Mouse (Mus musculus) myocyte (in vitro differentiated cells): ENCODE measurements around the gene Ociad2. TPM values are rescaled to one million over a fixed set of nuclear protein-coding genes. Genes with fewer than 3 reads are reported as not detected.

Experiments used
- H3K27me3 ChIP-seq: one replicate; pipeline ENCODE4 v1.6.1; 2011; ENCODE audit not compliant: control insufficient read depth, insufficient read depth, insufficient read length
- H3K36me3 ChIP-seq: one replicate; pipeline ENCODE4 v1.6.1; 2011; ENCODE audit not compliant: control insufficient read depth, insufficient read depth
- H3K4me2 ChIP-seq: one replicate; pipeline ENCODE4 v1.6.1; 2011; ENCODE audit warnings: low read depth, control low read depth
- H3K4me3 ChIP-seq: one replicate; pipeline ENCODE4 v1.5.1; 2011; ENCODE audit warnings: mild to moderate bottlenecking, control low read depth, moderate library complexity
- H3K79me2 ChIP-seq: one replicate; pipeline ENCODE4 v1.6.1; 2011; ENCODE audit not compliant: control insufficient read depth, insufficient read depth
- H3ac ChIP-seq: one replicate; pipeline ENCODE4 v1.6.1; 2011; ENCODE audit not compliant: control insufficient read depth, insufficient read length
- CEBPB ChIP-seq: IDR thresholded peaks from 2 replicates; pipeline ENCODE4 v1.6.1; 2011; ENCODE audit warnings: mild to moderate bottlenecking, moderate library complexity; ENCODE audit not compliant: poor library complexity, insufficient read depth, severe bottlenecking
- E2F4 ChIP-seq: IDR thresholded peaks from one replicate; pipeline ENCODE4 v1.6.1; 2011; ENCODE audit warnings: mild to moderate bottlenecking, control low read depth, moderate library complexity; ENCODE audit not compliant: insufficient read depth
- MAX ChIP-seq: IDR thresholded peaks from one replicate; pipeline ENCODE4 v1.6.1; 2011; ENCODE audit warnings: low read depth, mild to moderate bottlenecking, control low read depth
- MYOD1 ChIP-seq, 3 experiments: IDR thresholded peaks; one replicate each; pipeline ENCODE4 v1.6.1; 2011; ENCODE audit warnings: control low read depth in 2 of 3, low read depth in 2 of 3, mild to moderate bottlenecking in 2 of 3, moderate library complexity in 1 of 3; ENCODE audit not compliant: insufficient read length in 2 of 3, control insufficient read depth in 1 of 3
- MYOG ChIP-seq, 3 experiments: IDR thresholded peaks; one replicate each; pipeline ENCODE4 v1.6.1; 2011; ENCODE audit warnings: control low read depth in 2 of 3, low read depth in 2 of 3, mild to moderate bottlenecking in 2 of 3; ENCODE audit not compliant: insufficient read length in 2 of 3, control insufficient read depth in 1 of 3, insufficient read depth in 1 of 3
- POLR2A ChIP-seq: IDR thresholded peaks from one replicate; pipeline ENCODE4 v1.6.1; 2011; ENCODE audit warnings: low read depth, mild to moderate bottlenecking, control low read depth, moderate library complexity; ENCODE audit not compliant: insufficient read length
- POLR2AphosphoS2 ChIP-seq: IDR thresholded peaks from one replicate; pipeline ENCODE4 v1.6.1; 2011; ENCODE audit warnings: low read depth, control low read depth; ENCODE audit not compliant: insufficient read length
- REST ChIP-seq: IDR thresholded peaks from one replicate; pipeline ENCODE4 v1.6.1; 2011; ENCODE audit warnings: mild to moderate bottlenecking, control low read depth, moderate library complexity; ENCODE audit not compliant: insufficient read depth, insufficient read length
- SRF ChIP-seq: IDR thresholded peaks from one replicate; pipeline ENCODE4 v1.6.1; 2011; ENCODE audit warnings: low read depth; ENCODE audit not compliant: control insufficient read depth, insufficient read length
- TCF12 ChIP-seq: IDR thresholded peaks from one replicate; pipeline ENCODE4 v1.6.1; 2011; ENCODE audit warnings: mild to moderate bottlenecking, control low read depth; ENCODE audit not compliant: poor library complexity, insufficient read depth, severe bottlenecking
- TCF3 ChIP-seq: IDR thresholded peaks from one replicate; pipeline ENCODE4 v1.6.1; 2011; ENCODE audit warnings: low read depth, control low read depth; ENCODE audit not compliant: insufficient read length
- USF1 ChIP-seq: IDR thresholded peaks from one replicate; pipeline ENCODE4 v1.6.1; 2011; ENCODE audit warnings: low read depth, mild to moderate bottlenecking, control low read depth, moderate library complexity
- polyA plus RNA-seq: library from polyadenylated mRNA; unstranded; fragments of >200 nt; fragmentation: generic; extraction: Trizol; gene quantifications from one replicate; pipeline ENCODE4 v1.2.1, GENCODE M21; 2012; ENCODE audit warnings: missing spikeins

Ociad2 gene
- polyA plus RNA-seq, 1 experiment = 4.1 TPM

DNA sequence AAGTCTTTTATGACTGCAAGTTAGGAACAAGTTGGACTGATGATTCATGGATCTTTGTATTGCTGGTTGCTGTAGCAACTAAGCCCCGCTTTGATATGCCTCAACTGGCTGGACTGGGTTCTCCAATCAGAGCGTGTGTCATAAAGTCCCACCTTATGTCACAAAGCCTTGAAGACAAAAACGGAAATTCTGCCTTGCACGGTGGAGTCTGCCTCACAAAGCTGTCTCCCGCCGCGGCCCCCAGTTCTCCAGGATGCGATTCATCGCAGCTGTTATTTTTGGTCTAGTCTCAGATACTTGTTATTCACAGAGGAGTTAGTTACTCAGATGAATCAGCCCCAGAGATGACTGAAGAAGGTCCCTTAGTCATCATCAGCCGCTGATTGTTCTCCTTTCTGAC is 3.5 kb upstream of the Ociad2 start:
- Histone ChIP-seq H3ac (no peak overlapping the region), H3K79me2 (no peaks in the 10 kb centered on the region), H3K4me2 (peak overlapping the region; percentile 84), H3K36me3 (no peaks in the 10 kb centered on the region), H3K27me3 (no peaks in the 10 kb centered on the region), H3K4me3 (no peak overlapping the region)
- peak; percentile 13 to 55 (median 29) for TF ChIP-seq MYOD1 (IDR thresholded peaks at IDR 0.05; ENCODE audit: control insufficient read depth in 1 of 3, insufficient read length in 2 of 3, low read depth in 2 of 3)
- no peak for TF ChIP-seq REST

DNA sequence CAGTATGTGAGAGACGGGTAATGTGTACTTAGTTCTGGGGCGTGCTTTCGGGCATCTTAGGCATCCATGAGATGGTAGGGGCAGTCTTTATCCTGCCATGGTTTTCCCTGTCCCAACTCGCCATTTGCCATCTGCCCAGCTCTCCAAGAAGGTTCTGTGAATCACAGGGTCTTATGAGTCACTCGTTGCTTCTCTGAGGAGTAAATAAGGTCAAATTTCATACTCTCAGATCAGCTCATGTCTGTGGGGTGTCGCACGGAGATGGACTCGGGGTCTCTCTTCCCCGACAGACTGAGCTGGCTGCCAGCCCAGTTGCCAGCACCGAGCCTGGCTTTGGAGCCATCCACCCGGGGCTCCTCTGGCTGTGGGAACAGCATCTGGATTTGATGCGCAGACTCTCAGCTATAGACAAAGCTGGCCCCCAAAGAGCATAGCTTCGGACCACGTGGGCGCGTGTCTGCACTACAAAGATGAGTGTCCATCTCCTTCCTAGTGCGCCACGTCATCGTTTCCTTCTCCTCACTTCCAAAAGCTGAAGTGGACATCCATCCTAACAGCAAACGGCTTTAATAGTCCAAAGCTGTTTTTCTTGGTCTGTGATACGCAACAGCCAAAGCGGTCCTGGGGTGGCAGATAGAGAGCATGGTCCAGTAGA is 2.0 kb upstream of the Ociad2 start:
- Histone ChIP-seq H3K36me3 (no peaks in the 10 kb centered on the region), H3K4me3 (peak overlapping the region; percentile 8), H3K4me2 (peak overlapping the region; percentile 81), H3K27me3 (no peaks in the 10 kb centered on the region), H3K79me2 (no peaks in the 10 kb centered on the region), H3ac (no peak overlapping the region)
- TF ChIP-seq REST (no peak), POLR2A (no peak), SRF (no peak), POLR2AphosphoS2 (no peak), MAX (no peak), CEBPB (no peak), USF1 (no peak), TCF3 (no peak), MYOG (IDR thresholded peaks at IDR 0.05; ENCODE audit: control insufficient read depth in 1 of 3, insufficient read depth in 1 of 3, insufficient read length in 2 of 3, low read depth in 2 of 3) (no peak), MYOD1 (IDR thresholded peaks at IDR 0.05; ENCODE audit: control insufficient read depth in 1 of 3, insufficient read length in 2 of 3, low read depth in 2 of 3) (no peak), TCF12 (no peak), E2F4 (no peak)

DNA sequence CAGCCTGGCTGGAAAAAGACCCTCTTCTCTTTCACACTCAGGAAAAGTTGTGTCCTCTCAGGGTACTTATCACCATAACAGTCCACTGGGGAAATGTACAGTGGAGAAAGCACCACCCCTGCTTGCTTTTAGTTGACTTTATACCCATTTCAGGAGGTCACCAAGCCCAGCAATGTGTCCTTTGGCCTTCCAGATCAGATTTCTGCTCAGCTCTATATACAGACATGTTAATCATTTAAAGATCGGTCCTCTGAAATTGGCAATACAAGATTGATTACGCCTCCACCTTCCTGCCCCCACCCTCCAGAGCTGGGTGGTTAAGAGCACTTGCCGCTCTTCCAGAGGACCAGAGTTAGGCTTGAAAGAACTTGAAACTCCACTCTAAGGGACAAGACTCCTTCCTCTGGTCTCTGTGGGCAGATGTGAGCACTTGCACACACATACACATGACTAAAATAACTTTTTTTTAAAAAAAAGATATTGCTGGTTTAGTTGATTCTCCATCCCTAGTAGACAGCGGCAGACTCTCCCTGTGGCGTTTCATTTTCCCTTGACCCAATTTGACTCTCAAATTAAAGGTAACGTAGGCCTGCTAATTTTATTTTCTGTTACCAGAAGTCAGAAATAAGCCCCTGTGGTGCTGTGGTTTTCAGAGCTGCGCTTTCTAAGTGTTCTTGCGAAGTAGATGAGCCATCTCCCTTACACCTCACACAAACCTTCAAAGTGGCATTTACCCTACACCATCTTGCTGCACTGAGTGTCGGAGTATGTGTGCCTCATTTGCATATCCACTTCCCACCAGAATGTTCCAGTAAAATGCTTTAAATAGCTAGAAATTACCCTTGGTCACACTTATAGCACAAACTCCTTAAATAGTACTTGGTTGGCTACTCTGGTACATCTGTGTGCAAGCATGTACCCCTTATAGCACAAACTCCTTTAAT is 777 bp downstream of the Ociad2 start:
- H3K36me3 ChIP-seq = no peaks in the 10 kb centered on the region
- H3ac ChIP-seq = no peak overlapping the region
- H3K4me2 ChIP-seq = no peak overlapping the region
- no peak for TF ChIP-seq E2F4
- TF ChIP-seq SRF = no peak
- TF ChIP-seq CEBPB = no peak
- TF ChIP-seq MAX = no peak
- TF ChIP-seq REST = no peak
- no peak for TF ChIP-seq USF1
- no peak for TF ChIP-seq MYOG (IDR thresholded peaks at IDR 0.05; ENCODE audit: control insufficient read depth in 1 of 3, insufficient read depth in 1 of 3, insufficient read length in 2 of 3, low read depth in 2 of 3)
- no peak overlapping the region for H3K4me3 ChIP-seq
- no peaks in the 10 kb centered on the region for H3K27me3 ChIP-seq
- no peaks in the 10 kb centered on the region for H3K79me2 ChIP-seq

- H3K36me3 ChIP-seq = no peaks in the 10 kb centered on the region
- H3K4me3 ChIP-seq = no peak overlapping the region
- TF ChIP-seq TCF3 (no peak), REST (no peak), POLR2A (no peak), TCF12 (no peak), POLR2AphosphoS2 (no peak), CEBPB (no peak), USF1 (no peak), E2F4 (no peak), MYOD1 (IDR thresholded peaks at IDR 0.05; ENCODE audit: control insufficient read depth in 1 of 3, insufficient read length in 2 of 3, low read depth in 2 of 3) (no peak), SRF (no peak), MYOG (IDR thresholded peaks at IDR 0.05; ENCODE audit: control insufficient read depth in 1 of 3, insufficient read depth in 1 of 3, insufficient read length in 2 of 3, low read depth in 2 of 3) (no peak), MAX (no peak)
- no peaks in the 10 kb centered on the region for H3K27me3 ChIP-seq
- H3K79me2 ChIP-seq = no peaks in the 10 kb centered on the region
- peak overlapping the region; percentile 5 for H3K4me2 ChIP-seq
- H3ac ChIP-seq = no peak overlapping the region
Observed at GRCm38 (mm10) chr5:73338832-73339163, 2.0 kb downstream of the Ociad2 start.
